Mouse (Mus musculus) CH12.LX (cell line): ENCODE measurements around the gene Olfr810. TPM values are rescaled to one million over a fixed set of nuclear protein-coding genes. Genes with fewer than 3 reads are reported as not detected.

ENCODE experiments used
- DNase-seq: peaks from one replicate; pipeline ENCODE4 v3.0.0-alpha.2; 2013; ENCODE audit errors: extremely low read depth
- H3K27ac ChIP-seq: 2 replicates; pipeline ENCODE4 v1.5.1; 2012; ENCODE audit warnings: low read depth, mild to moderate bottlenecking, control low read depth, moderate library complexity; ENCODE audit not compliant: insufficient read depth
- H3K27me3 ChIP-seq: replicated peaks from 2 replicates; pipeline ENCODE3; 2012; ENCODE audit warnings: inconsistent platforms
- H3K36me3 ChIP-seq, 2 experiments: replicated peaks in 1 of 2; 2 replicates each; pipeline versions ENCODE3 to v1.6.1; 2012; ENCODE audit warnings: inconsistent platforms in 1 of 2, low read length in 1 of 2, mild to moderate bottlenecking in 1 of 2, mixed read lengths in 1 of 2, moderate library complexity in 1 of 2; ENCODE audit not compliant: control insufficient read depth in 1 of 2, insufficient read depth in 1 of 2
- H3K4me1 ChIP-seq, 2 experiments: 2 replicates each; pipeline ENCODE4 v1.6.1; 2012; ENCODE audit warnings: inconsistent platforms in 1 of 2, moderate library complexity in 1 of 2; ENCODE audit not compliant: insufficient read depth in 2 of 2, control insufficient read depth in 1 of 2
- H3K4me2 ChIP-seq: 2 replicates; pipeline ENCODE4 v1.6.1; 2012; ENCODE audit warnings: low read depth, mild to moderate bottlenecking, control low read depth; ENCODE audit not compliant: poor library complexity, insufficient read depth, severe bottlenecking
- H3K4me3 ChIP-seq, 3 experiments: fragments of 150-350 bp in 1 of 3; sonication (generic) in 1 of 3; replicated peaks in 1 of 3; 2 replicates each; pipeline versions ENCODE3 to v1.5.1; 2011 to 2012; ENCODE audit warnings: low read depth in 2 of 3, low read length in 2 of 3, mild to moderate bottlenecking in 2 of 3, moderate library complexity in 2 of 3, control low read depth in 1 of 3, improper control_type of control experiment in 1 of 3, inconsistent platforms in 1 of 3, mixed read lengths in 1 of 3; ENCODE audit not compliant: poor library complexity in 1 of 3
- H3K79me2 ChIP-seq: replicated peaks from 2 replicates; pipeline ENCODE4 v1.6.1; 2012; ENCODE audit warnings: mild to moderate bottlenecking, moderate library complexity; ENCODE audit not compliant: control insufficient read depth, poor library complexity, insufficient read depth, severe bottlenecking; ENCODE audit errors: extremely low read depth
- H3K9ac ChIP-seq: 2 replicates; pipeline ENCODE4 v1.6.1; 2012; ENCODE audit warnings: low read depth, mild to moderate bottlenecking, control low read depth, moderate library complexity; ENCODE audit not compliant: insufficient read depth
- H3K9me3 ChIP-seq: replicated peaks from 2 replicates; pipeline ENCODE3; 2012; ENCODE audit warnings: low read length, inconsistent platforms, mixed read lengths
- CHD1 ChIP-seq: IDR thresholded peaks from 2 replicates; pipeline ENCODE4 v1.6.1; 2012; ENCODE audit warnings: low read depth, low read length, improper control_type of control experiment, inconsistent platforms
- CHD2 ChIP-seq: IDR thresholded peaks from 2 replicates; pipeline ENCODE4 v1.6.1; 2011; ENCODE audit warnings: low read length, improper control_type of control experiment
- CTCF ChIP-seq, 2 experiments: IDR thresholded peaks in 1 of 2; conservative IDR thresholded peaks in 1 of 2; 2 replicates each; pipeline ENCODE4 v1.5.1; 2011 to 2012; ENCODE audit warnings: low read depth in 2 of 2, low read length in 2 of 2, improper control_type of control experiment in 1 of 2, inconsistent platforms in 1 of 2, mild to moderate bottlenecking in 1 of 2, moderate library complexity in 1 of 2
- E2F4 ChIP-seq: IDR thresholded peaks from 2 replicates; pipeline ENCODE4 v1.6.1; 2011; ENCODE audit warnings: low read depth, low read length, improper control_type of control experiment; ENCODE audit not compliant: insufficient replicate concordance
- ELF1 ChIP-seq: IDR thresholded peaks from 2 replicates; pipeline ENCODE4 v1.6.1; 2014; ENCODE audit warnings: low read depth, mild to moderate bottlenecking, inconsistent platforms, low read length, improper control_type of control experiment
- ETS1 ChIP-seq: conservative IDR thresholded peaks from 2 replicates; pipeline ENCODE4 v1.6.1; 2012; ENCODE audit warnings: low read depth, mild to moderate bottlenecking, inconsistent platforms, low read length, improper control_type of control experiment, moderate library complexity
- GABPA ChIP-seq: IDR thresholded peaks from 2 replicates; pipeline ENCODE4 v1.6.1; 2012; ENCODE audit warnings: low read depth, low read length, improper control_type of control experiment, inconsistent platforms; ENCODE audit not compliant: insufficient replicate concordance
- HCFC1 ChIP-seq: IDR thresholded peaks from 2 replicates; pipeline ENCODE4 v1.6.1; 2012; ENCODE audit warnings: low read depth, mild to moderate bottlenecking, inconsistent platforms, low read length, improper control_type of control experiment
- JUND ChIP-seq: conservative IDR thresholded peaks from 2 replicates; pipeline ENCODE4 v1.6.1; 2011; ENCODE audit warnings: low read depth, low read length, improper control_type of control experiment
- KAT2A ChIP-seq: IDR thresholded peaks from 2 replicates; pipeline ENCODE4 v1.6.1; 2012; ENCODE audit warnings: low read length, improper control_type of control experiment, inconsistent platforms; ENCODE audit not compliant: insufficient replicate concordance
- MAFK ChIP-seq: IDR thresholded peaks from 2 replicates; pipeline ENCODE4 v1.6.1; 2011; ENCODE audit warnings: low read length, improper control_type of control experiment; ENCODE audit not compliant: insufficient replicate concordance
- MAX ChIP-seq: IDR thresholded peaks from 2 replicates; pipeline ENCODE4 v1.6.1; 2011; ENCODE audit warnings: low read length, improper control_type of control experiment
- MEF2A ChIP-seq: IDR thresholded peaks from 2 replicates; pipeline ENCODE4 v1.6.1; 2014; ENCODE audit warnings: low read depth, mild to moderate bottlenecking, inconsistent platforms, low read length, improper control_type of control experiment, borderline replicate concordance
- MYC ChIP-seq: IDR thresholded peaks from 2 replicates; pipeline ENCODE4 v1.6.1; 2011; ENCODE audit warnings: low read depth, mild to moderate bottlenecking, improper control_type of control experiment, low read length
- NRF1 ChIP-seq: IDR thresholded peaks from 2 replicates; pipeline ENCODE4 v1.6.1; 2014; ENCODE audit warnings: low read depth, mild to moderate bottlenecking, inconsistent platforms, low read length, improper control_type of control experiment, moderate library complexity
- PAX5 ChIP-seq: IDR thresholded peaks from 2 replicates; pipeline ENCODE4 v1.6.1; 2012; ENCODE audit warnings: low read length, inconsistent platforms, mixed read lengths
- POLR2A ChIP-seq: IDR thresholded peaks from 2 replicates; pipeline ENCODE4 v1.6.1; 2011; ENCODE audit warnings: low read depth, mild to moderate bottlenecking, improper control_type of control experiment, low read length
- POLR2AphosphoS2 ChIP-seq: IDR thresholded peaks from 2 replicates; pipeline ENCODE4 v1.6.1; 2011; ENCODE audit warnings: low read depth, low read length, improper control_type of control experiment
- SIN3A ChIP-seq: IDR thresholded peaks from 2 replicates; pipeline ENCODE4 v1.6.1; 2012; ENCODE audit warnings: low read length, improper control_type of control experiment, inconsistent platforms
- SMC3 ChIP-seq: IDR thresholded peaks from 2 replicates; pipeline ENCODE4 v1.6.1; 2011; ENCODE audit warnings: low read depth, low read length, improper control_type of control experiment
- TCF12 ChIP-seq: IDR thresholded peaks from 2 replicates; pipeline ENCODE4 v1.6.1; 2014; ENCODE audit warnings: low read depth, mild to moderate bottlenecking, inconsistent platforms, low read length, improper control_type of control experiment
- UBTF ChIP-seq: IDR thresholded peaks from 2 replicates; pipeline ENCODE4 v1.6.1; 2012; ENCODE audit warnings: low read depth, mild to moderate bottlenecking, inconsistent platforms, low read length, improper control_type of control experiment, moderate library complexity
- USF1 ChIP-seq: IDR thresholded peaks from 2 replicates; pipeline ENCODE4 v1.6.1; 2014; ENCODE audit warnings: low read depth, mild to moderate bottlenecking, inconsistent platforms, low read length, improper control_type of control experiment
- ZC3H11A ChIP-seq: IDR thresholded peaks from 2 replicates; pipeline ENCODE4 v1.6.1; 2012; ENCODE audit warnings: low read depth, mild to moderate bottlenecking, inconsistent platforms, low read length, improper control_type of control experiment
- ZKSCAN1 ChIP-seq: IDR thresholded peaks from 2 replicates; pipeline ENCODE4 v1.6.1; 2012; ENCODE audit warnings: low read depth, inconsistent platforms, low read length, improper control_type of control experiment, borderline replicate concordance
- dilution Hi-C: fragments of 300-500 bp; cut with MboI; formaldehyde crosslinking; loops from 2 replicates; pipeline ENCODE4 v1.14.3; 2020; ENCODE audit warnings: low sequenced_read_pairs; ENCODE audit not compliant: extremely low pct_unique_long_range_greater_than_20kb, extremely low pct_ligation_motif_present
- in situ Hi-C: fragments of 300-500 bp; cut with MboI; formaldehyde crosslinking; loops from 3 replicates; pipeline ENCODE4 v1.14.3; 2019; ENCODE audit warnings: low sequenced_read_pairs, low pct_ligation_motif_present, low pct_unique_long_range_greater_than_20kb, mixed read lengths
- polyA plus RNA-seq: library from polyadenylated mRNA; unstranded; fragments of >175 nt; gene quantifications from 2 replicates; pipeline ENCODE4 v1.2.1, GENCODE M21; 2012; ENCODE audit warnings: low read depth; ENCODE audit not compliant: insufficient read length
- total RNA-seq, 2 experiments: library from RNA; depleted of rRNA; stranded (reverse); fragments of 300-350 nt in 1 of 2; fragments of >200 nt in 1 of 2; gene quantifications; 2 replicates each; pipeline ENCODE4 v1.2.3; 2012 to 2014

Gene Olfr810
- total and polyA plus RNA-seq, 3 experiments: not detected

GRCm38 (mm10) chr10:129774338-129774737 is 20.4 kb downstream of the Olfr810 start, which contains the start of gene Olfr809:
Gene Olfr809 (plus strand): TSS chr10:129774638.
- Histone ChIP-seq H3K9me3 (no peaks in the 10 kb centered on the region), H3K4me3 (no peak within 1 kb of the TSS), H3K27ac (no peak within 1 kb of the TSS), H3K27me3 (no peaks in the 10 kb centered on the region), H3K4me2 (no peak within 1 kb of the TSS), H3K9ac (no peak within 1 kb of the TSS), H3K4me1 (no peaks in the 10 kb centered on the region), H3K36me3 (no peaks in the 10 kb centered on the region), H3K79me2 (no peaks in the 10 kb centered on the region)
- TF ChIP-seq CHD2 (no peak), PAX5 (no peak), ZC3H11A (no peak), MEF2A (no peak), KAT2A (no peak), MYC (no peak), USF1 (no peak), E2F4 (no peak), SMC3 (no peak), ZKSCAN1 (no peak), HCFC1 (no peak), CHD1 (no peak), POLR2AphosphoS2 (no peak)
- dilution Hi-C loops: no loop called here
- in situ Hi-C loops: no loop called here
- DNase-seq: no peak

DNA sequence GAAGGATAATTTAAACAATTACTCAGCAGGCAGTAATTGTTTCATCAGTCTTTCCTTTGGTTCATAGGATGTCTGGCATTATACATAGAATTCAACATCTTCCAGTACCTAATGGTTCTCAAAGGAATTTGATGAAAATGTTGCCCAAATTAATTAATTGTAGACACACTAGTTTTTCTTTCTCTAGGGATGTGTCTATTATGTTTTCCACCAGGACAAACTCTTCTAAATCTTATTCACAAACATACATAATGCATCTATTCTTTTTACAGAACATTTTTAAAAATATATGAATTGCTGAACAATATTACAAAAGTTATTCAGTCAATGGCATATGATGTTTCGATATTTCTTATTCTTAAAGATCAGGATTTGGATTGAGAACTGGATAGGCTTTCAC is 29.5 kb downstream of the Olfr810 start, which contains the start of gene Olfr808:
TSS of gene Olfr808 (plus strand) at position 301 of the 400 bp plus-strand sequence.
- H3K4me2 ChIP-seq: no peak within 1 kb of the TSS
- H3K36me3 ChIP-seq: no peaks in the 10 kb centered on the region
- dilution Hi-C loops: no loop called here
- TF ChIP-seq CHD2 (no peak), ZC3H11A (no peak), MEF2A (no peak), GABPA (no peak), JUND (no peak), PAX5 (no peak), ELF1 (no peak), USF1 (no peak), SIN3A (no peak), SMC3 (no peak), POLR2A (no peak), TCF12 (no peak), KAT2A (no peak), NRF1 (no peak), MAX (no peak), CTCF (conservative IDR thresholded peaks at IDR 0.05 in 1 of 2, IDR thresholded peaks at IDR 0.05 in 1 of 2; ENCODE audit: low read depth in 2 of 2, low read length in 2 of 2) (no peak), ZKSCAN1 (no peak), ETS1 (no peak), MAFK (no peak), UBTF (no peak)
- H3K9ac ChIP-seq: no peak within 1 kb of the TSS
- no peak for DNase-seq
- H3K9me3 ChIP-seq: no peaks in the 10 kb centered on the region
- in situ Hi-C loops: no loop called here
- no peak within 1 kb of the TSS for H3K4me3 ChIP-seq
- H3K4me1 ChIP-seq: no peaks in the 10 kb centered on the region
- no peaks in the 10 kb centered on the region for H3K79me2 ChIP-seq
- H3K27ac ChIP-seq: no peak within 1 kb of the TSS
- H3K27me3 ChIP-seq: no peaks in the 10 kb centered on the region
